Mouse (Mus musculus): ENCODE results near the gene Styxl1. TPM values are rescaled to one million over a fixed set of nuclear protein-coding genes. Genes with fewer than 3 reads are reported as not detected.

Gene Styxl1
- polyA plus RNA-seq, 1 experiment from 2014 or later, result not detected

DNA sequence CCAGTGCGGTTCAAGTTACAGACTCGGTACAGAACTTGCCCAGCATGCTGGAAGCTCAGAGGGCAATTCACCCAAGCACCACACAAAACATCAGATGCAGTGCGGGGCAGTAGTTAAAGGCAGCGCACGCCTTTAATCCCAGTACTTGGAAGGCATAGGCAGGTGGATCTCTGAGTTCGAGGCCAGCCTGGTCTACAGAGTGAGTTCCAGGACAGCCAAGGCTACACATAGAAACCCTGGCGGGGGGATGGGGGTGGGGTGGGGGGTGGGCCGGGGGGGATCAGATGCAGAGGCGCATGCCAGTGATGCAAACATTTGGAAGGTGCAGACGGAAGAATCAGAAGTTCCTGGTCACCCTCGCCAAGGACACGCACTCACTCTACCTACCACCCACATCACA is 33.4 kb downstream of the Styxl1 start:
- peaks cover 8% of the 10 kb centered on the region; the same call in 1 of the 2 replicates for H3K9me3 ChIP-seq (ENCODE audit: control insufficient read depth, low read length)
- peaks cover 9% of the 10 kb centered on the region for H3K4me1 ChIP-seq (ENCODE audit: control insufficient read depth, insufficient read depth, low read length)
- no peaks in the 10 kb centered on the region for H3K36me3 ChIP-seq (ENCODE audit: control insufficient read depth, insufficient read depth, low read length)
- H3K27me3 ChIP-seq (ENCODE audit: control insufficient read depth, insufficient read depth, low read length), result no peaks in the 10 kb centered on the region
- no peak overlapping the region for H3K27ac ChIP-seq (ENCODE audit: low read depth, low read length)
- H3K9ac ChIP-seq (ENCODE audit: low read length), result peak overlapping the region; percentile 80; the same call in 1 of the 2 replicates
- DNase-seq (ENCODE audit: low spot score, missing footprints), result no peak
- 16% methylated on average over 12 of the region's 12 CpGs for WGBS
- H3K4me3 ChIP-seq (ENCODE audit: low read depth, low read length), result peak overlapping the region; percentile 91
- ATAC-seq (ENCODE audit: low FRiP score), result peak; percentile 12; the same call in 1 of the 2 replicates
- H3K4me2 ChIP-seq, result peak overlapping the region; percentile 94

DNA sequence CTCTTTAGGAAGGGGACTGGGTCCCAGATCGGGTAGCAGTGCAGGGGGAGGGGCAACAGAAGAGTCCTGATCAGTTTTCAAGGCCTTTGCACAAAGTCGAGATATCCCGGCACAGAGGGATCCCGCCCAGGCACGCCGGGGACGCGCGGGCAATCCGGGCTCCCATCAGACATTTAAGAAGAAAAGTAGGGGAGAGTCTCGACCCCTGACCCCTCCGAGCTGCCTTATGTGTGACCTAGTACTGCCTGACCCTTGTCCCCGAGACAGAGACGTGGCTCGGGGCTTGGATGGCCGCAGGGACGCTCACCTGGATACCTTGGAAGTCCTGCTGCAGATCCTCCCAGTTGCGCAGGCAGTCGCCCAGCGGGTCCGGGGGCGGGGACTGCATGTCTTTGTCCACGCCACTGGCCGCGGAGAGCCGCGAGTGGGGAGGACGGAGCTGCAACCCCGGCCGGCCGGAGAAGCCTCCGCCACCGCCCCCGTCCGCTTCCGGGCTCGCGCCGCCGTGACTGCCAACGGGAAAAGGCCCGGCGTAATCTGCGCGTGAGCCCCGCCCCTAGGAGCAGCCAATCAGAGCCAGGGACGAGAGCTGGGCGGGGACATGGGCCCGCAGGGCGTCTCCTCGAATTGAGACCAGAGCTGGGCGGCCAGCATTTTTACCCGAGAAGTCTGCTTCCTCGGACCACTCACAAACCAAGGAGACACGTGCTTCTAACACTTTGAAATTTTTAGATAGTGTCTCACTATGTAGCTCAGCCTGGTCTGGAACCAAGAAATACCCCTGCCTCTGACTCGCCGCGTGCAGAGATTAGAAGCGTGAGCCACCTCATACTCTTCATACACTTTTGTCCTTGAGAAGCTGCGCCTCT is 34.2 kb downstream of the Styxl1 start, which contains the start of gene Tmem120a:
Gene Tmem120a (minus strand): TSS at position 708 of the 869 bp plus-strand sequence.
- Histone ChIP-seq H3K9ac (ENCODE audit: low read length) (peak within 1 kb of the TSS; percentile 80), H3K4me1 (ENCODE audit: control insufficient read depth, insufficient read depth, low read length) (peaks cover 9% of the 10 kb centered on the region), H3K36me3 (ENCODE audit: control insufficient read depth, insufficient read depth, low read length) (no peaks in the 10 kb centered on the region), H3K27me3 (ENCODE audit: control insufficient read depth, insufficient read depth, low read length) (no peaks in the 10 kb centered on the region), H3K9me3 (ENCODE audit: control insufficient read depth, low read length) (peaks cover 8% of the 10 kb centered on the region; the same call in 1 of the 2 replicates), H3K4me2 (peak within 1 kb of the TSS; percentile 94), H3K27ac (ENCODE audit: low read depth, low read length) (no peak within 1 kb of the TSS), H3K4me3 (ENCODE audit: low read depth, low read length) (peak within 1 kb of the TSS; percentile 91)
- peak; percentile 94 for ATAC-seq (ENCODE audit: low FRiP score)
- peak; percentile 97 for DNase-seq (ENCODE audit: low spot score, missing footprints)
- under 1% methylated on average over 60 of the region's 60 CpGs for WGBS

DNA sequence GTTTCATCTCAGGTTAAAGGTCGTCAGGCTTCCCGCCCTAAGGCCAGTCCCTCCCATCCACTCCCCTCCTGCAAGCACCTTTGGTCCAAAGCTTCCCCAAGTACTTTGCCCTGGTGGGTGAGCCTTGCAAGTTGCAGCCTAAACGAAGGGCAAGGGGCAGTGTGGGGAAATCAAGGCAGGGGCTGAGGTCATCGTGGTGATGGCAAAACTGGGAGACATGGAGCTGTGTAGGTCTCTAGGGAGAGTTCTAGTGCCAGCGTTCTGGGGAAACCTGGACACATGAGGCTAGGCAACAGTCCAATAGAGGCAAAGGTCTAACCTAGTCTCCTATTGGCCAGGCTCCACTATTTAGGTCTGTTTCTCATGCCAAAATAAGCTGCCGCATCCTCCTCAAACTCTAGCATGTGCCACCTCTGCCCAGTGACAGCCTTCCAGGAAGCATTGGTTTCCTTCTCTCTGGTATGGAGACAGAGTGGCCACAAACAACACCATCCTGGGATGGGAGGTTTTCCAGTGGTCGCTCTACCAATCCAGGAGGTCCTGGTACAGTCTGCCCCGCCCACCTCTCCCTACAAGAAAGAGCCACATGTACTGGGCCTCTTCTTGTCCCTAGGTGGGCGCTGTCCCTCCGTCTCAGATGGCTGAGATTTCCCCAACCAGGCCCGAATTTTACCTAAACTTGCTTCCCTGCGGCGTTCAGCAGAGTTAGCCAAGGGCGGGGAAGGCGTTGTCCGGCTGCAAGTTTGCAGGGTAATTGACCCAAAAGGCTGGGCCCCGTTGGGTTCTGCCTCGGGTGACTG is 35.0 kb downstream of the Styxl1 start:
- peak overlapping the region; percentile 80 for H3K9ac ChIP-seq (ENCODE audit: low read length)
- peak overlapping the region; percentile 94 for H3K4me2 ChIP-seq
- ATAC-seq (ENCODE audit: low FRiP score) (peak; percentile 49), DNase-seq (ENCODE audit: low spot score, missing footprints) (peak; percentile 91)
- H3K4me3 ChIP-seq (ENCODE audit: low read depth, low read length), result peak overlapping the region; percentile 91
- H3K4me1 ChIP-seq (ENCODE audit: control insufficient read depth, insufficient read depth, low read length), result peaks cover 9% of the 10 kb centered on the region
- H3K36me3 ChIP-seq (ENCODE audit: control insufficient read depth, insufficient read depth, low read length), result no peaks in the 10 kb centered on the region
- no peaks in the 10 kb centered on the region for H3K27me3 ChIP-seq (ENCODE audit: control insufficient read depth, insufficient read depth, low read length)
- H3K27ac ChIP-seq (ENCODE audit: low read depth, low read length), result no peak overlapping the region
- 19% methylated on average over 18 of the region's 18 CpGs for WGBS
- H3K9me3 ChIP-seq (ENCODE audit: control insufficient read depth, low read length), result peaks cover 8% of the 10 kb centered on the region; the same call in 1 of the 2 replicates

DNA sequence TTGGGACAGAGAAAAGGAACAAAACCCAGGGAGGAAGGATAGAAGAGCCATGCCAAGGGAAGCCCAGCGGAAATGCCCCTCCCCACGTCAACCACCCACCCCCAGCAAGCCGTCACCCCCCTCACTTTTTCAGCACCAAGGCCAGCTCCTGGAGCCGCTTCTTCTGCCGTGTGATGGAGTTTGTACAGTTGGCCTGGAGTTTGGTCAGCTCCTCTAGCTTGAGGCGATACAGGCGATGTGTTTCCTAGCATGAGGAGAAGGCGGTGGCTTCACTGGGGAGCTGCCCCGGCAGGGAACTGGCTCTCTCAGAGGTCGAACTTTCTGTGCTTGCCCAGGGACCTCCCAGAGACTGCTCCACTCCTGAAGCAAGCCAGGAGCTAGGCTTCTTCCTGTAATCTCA is 36.0 kb downstream of the Styxl1 start:
- no peaks in the 10 kb centered on the region for H3K27me3 ChIP-seq (ENCODE audit: control insufficient read depth, insufficient read depth, low read length)
- H3K9me3 ChIP-seq (ENCODE audit: control insufficient read depth, low read length), result no peaks in the 10 kb centered on the region; the same call in 1 of the 2 replicates
- H3K4me2 ChIP-seq, result no peak overlapping the region
- WGBS, result 68% methylated on average over 10 of the region's 10 CpGs
- H3K9ac ChIP-seq (ENCODE audit: low read length), result no peak overlapping the region
- peaks cover 9% of the 10 kb centered on the region for H3K4me1 ChIP-seq (ENCODE audit: control insufficient read depth, insufficient read depth, low read length)
- ATAC-seq (ENCODE audit: low FRiP score), result no peak
- no peak overlapping the region for H3K4me3 ChIP-seq (ENCODE audit: low read depth, low read length)
- H3K27ac ChIP-seq (ENCODE audit: low read depth, low read length), result no peak overlapping the region
- no peaks in the 10 kb centered on the region for H3K36me3 ChIP-seq (ENCODE audit: control insufficient read depth, insufficient read depth, low read length)
- DNase-seq (ENCODE audit: low spot score, missing footprints), result peak; percentile 72

DNA sequence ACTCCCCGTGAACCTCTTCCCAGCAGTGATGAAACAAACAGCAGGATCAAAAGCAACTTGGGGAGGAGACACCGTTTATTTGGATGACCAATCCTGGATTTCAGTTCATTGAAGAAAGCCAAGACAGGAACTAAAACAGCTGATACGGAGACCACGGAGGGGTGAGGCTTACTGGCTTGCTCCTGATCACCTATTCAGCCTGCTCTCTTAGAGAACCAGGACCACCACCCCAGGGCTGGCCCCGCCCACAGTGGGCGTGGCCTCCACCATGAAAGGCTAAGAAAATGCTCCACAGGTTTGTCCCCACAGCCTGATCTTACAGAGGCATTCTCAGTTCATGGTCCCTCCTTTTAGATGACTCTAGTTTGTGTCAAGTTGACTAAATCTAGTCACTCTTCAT is 39.9 kb downstream of the Styxl1 start:
- no peak for DNase-seq (ENCODE audit: low spot score, missing footprints)
- H3K4me3 ChIP-seq (ENCODE audit: low read depth, low read length), result no peak overlapping the region
- peaks cover 26% of the 10 kb centered on the region for H3K36me3 ChIP-seq (ENCODE audit: control insufficient read depth, insufficient read depth, low read length)
- no peak overlapping the region for H3K27ac ChIP-seq (ENCODE audit: low read depth, low read length)
- no peak overlapping the region for H3K9ac ChIP-seq (ENCODE audit: low read length)
- no peaks in the 10 kb centered on the region for H3K27me3 ChIP-seq (ENCODE audit: control insufficient read depth, insufficient read depth, low read length)
- 33% methylated on average over 6 of the region's 6 CpGs for WGBS
- peaks cover 5% of the 10 kb centered on the region for H3K4me1 ChIP-seq (ENCODE audit: control insufficient read depth, insufficient read depth, low read length)
- no peak for ATAC-seq (ENCODE audit: low FRiP score)
- no peak overlapping the region for H3K4me2 ChIP-seq
- no peaks in the 10 kb centered on the region for H3K9me3 ChIP-seq (ENCODE audit: control insufficient read depth, low read length)

DNA sequence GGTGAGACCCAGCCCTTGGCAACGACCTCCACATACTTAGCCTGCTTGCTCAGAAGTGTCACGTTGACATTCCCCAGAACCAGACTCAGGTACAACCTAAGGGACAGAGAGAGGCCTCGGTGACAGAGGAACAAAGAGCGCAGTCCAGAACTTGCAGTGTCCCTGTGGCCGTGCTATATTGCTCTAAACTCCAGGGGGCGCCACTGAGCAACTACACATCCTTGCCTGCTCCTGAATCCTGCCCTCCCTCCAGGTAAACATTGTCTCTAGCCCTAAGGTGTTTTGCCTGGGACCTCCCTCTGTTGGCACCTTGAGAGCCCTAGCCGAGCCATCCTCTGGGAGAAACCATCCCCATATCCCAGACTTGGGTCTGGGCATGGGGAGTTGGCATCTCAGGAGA is 41.0 kb downstream of the Styxl1 start:
- ATAC-seq (ENCODE audit: low FRiP score), result no peak
- 83% methylated on average over 7 of the region's 7 CpGs for WGBS
- peaks cover 34% of the 10 kb centered on the region for H3K36me3 ChIP-seq (ENCODE audit: control insufficient read depth, insufficient read depth, low read length)

DNA sequence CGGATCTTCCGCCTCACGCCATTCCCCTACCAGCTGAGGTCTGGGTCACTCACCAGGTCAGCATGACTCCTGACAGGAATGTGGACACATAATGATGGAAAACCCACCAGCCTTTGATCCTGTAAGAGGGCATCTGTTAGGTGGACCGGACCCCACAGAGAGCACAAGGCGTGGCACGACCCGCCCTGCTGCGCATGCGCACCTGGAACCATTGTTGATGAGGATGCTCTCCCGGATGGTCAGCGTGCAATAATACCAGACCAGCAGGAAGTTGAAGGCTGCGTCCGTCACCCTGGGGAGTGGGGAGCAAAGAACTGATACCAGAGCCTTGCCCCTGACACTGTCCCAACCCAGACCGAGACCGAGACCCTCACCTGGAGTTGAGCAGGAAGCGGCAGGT is 41.6 kb downstream of the Styxl1 start:
- Histone ChIP-seq H3K9ac (ENCODE audit: low read length) (no peak overlapping the region), H3K27ac (ENCODE audit: low read depth, low read length) (no peak overlapping the region), H3K4me3 (ENCODE audit: low read depth, low read length) (no peak overlapping the region), H3K9me3 (ENCODE audit: control insufficient read depth, low read length) (no peaks in the 10 kb centered on the region), H3K36me3 (ENCODE audit: control insufficient read depth, insufficient read depth, low read length) (peaks cover 37% of the 10 kb centered on the region), H3K27me3 (ENCODE audit: control insufficient read depth, insufficient read depth, low read length) (no peaks in the 10 kb centered on the region), H3K4me2 (no peak overlapping the region), H3K4me1 (ENCODE audit: control insufficient read depth, insufficient read depth, low read length) (no peaks in the 10 kb centered on the region)
- 94% methylated on average over 16 of the region's 16 CpGs for WGBS
- ATAC-seq (ENCODE audit: low FRiP score) (no peak), DNase-seq (ENCODE audit: low spot score, missing footprints) (no peak)

More for the DNA sequence above, 41.0 kb downstream of the Styxl1 start:
- H3K27me3 ChIP-seq (ENCODE audit: control insufficient read depth, insufficient read depth, low read length), result no peaks in the 10 kb centered on the region
- H3K9ac ChIP-seq (ENCODE audit: low read length), result no peak overlapping the region
- H3K27ac ChIP-seq (ENCODE audit: low read depth, low read length), result no peak overlapping the region
- H3K4me1 ChIP-seq (ENCODE audit: control insufficient read depth, insufficient read depth, low read length), result no peaks in the 10 kb centered on the region
- no peak overlapping the region for H3K4me2 ChIP-seq
- no peaks in the 10 kb centered on the region for H3K9me3 ChIP-seq (ENCODE audit: control insufficient read depth, low read length)
- no peak overlapping the region for H3K4me3 ChIP-seq (ENCODE audit: low read depth, low read length)
- no peak for DNase-seq (ENCODE audit: low spot score, missing footprints)

DNA sequence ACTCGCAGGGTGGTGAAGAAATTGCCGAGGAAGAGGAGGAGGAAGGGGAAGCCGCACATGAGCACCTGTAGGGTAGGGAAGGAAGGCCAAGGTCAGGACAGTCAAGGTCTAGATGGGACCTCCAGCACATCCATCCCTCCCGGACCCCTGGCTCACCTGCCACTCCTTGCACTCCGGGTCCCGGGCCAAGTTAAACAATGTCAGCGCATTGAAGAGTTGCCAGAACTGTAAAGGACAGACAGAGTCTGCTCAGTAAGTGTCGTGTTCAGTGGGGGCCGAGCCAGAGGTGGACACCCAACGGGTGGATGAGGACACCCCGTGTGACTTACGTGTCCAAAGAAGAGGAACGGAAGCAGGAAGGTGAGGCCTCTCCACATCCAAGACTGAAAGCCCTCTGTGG is 42.4 kb downstream of the Styxl1 start:
- no peak overlapping the region for H3K27ac ChIP-seq (ENCODE audit: low read depth, low read length)
- no peak for DNase-seq (ENCODE audit: low spot score, missing footprints)

More for the DNA sequence above, 42.4 kb downstream of the Styxl1 start:
- no peaks in the 10 kb centered on the region for H3K9me3 ChIP-seq (ENCODE audit: control insufficient read depth, low read length)
- WGBS, result 92% methylated on average over 13 of the region's 13 CpGs
- H3K27me3 ChIP-seq (ENCODE audit: control insufficient read depth, insufficient read depth, low read length), result no peaks in the 10 kb centered on the region
- no peak overlapping the region for H3K4me3 ChIP-seq (ENCODE audit: low read depth, low read length)
- no peaks in the 10 kb centered on the region for H3K4me1 ChIP-seq (ENCODE audit: control insufficient read depth, insufficient read depth, low read length)
- no peak overlapping the region for H3K4me2 ChIP-seq
- H3K9ac ChIP-seq (ENCODE audit: low read length), result no peak overlapping the region
- peaks cover 43% of the 10 kb centered on the region for H3K36me3 ChIP-seq (ENCODE audit: control insufficient read depth, insufficient read depth, low read length)
- no peak for ATAC-seq (ENCODE audit: low FRiP score)

Data from midbrain, embryonic 11.5 days (tissue).